Mouse (Mus musculus) limb, embryonic 10.5 days (tissue): ENCODE data around the gene Tbx20. TPM values are rescaled to one million over a fixed set of nuclear protein-coding genes. Genes with fewer than 3 reads are reported as not detected.

Experiments used
- DNase-seq: peaks from one replicate; pipeline ENCODE4 v3.0.0-alpha.2; 2017; ENCODE audit warnings: low spot score
- H3K27ac ChIP-seq: fragments of 300-500 bp; sonication (generic); 2 replicates; pipeline ENCODE4 v1.5.1; 2016; ENCODE audit warnings: mild to moderate bottlenecking
- H3K27me3 ChIP-seq: fragments of 300-500 bp; sonication (generic); 2 replicates; pipeline ENCODE4 v1.6.1; 2016; ENCODE audit warnings: low read depth, mild to moderate bottlenecking; ENCODE audit not compliant: poor library complexity, severe bottlenecking
- H3K36me3 ChIP-seq: fragments of 300-500 bp; sonication (generic); 2 replicates; pipeline ENCODE4 v1.6.1; 2016; ENCODE audit warnings: mild to moderate bottlenecking, moderate library complexity
- H3K4me1 ChIP-seq: fragments of 300-500 bp; sonication (generic); 2 replicates; pipeline ENCODE4 v1.6.1; 2016
- H3K4me3 ChIP-seq: fragments of 300-500 bp; sonication (generic); 2 replicates; pipeline ENCODE4 v1.5.1; 2016; ENCODE audit warnings: mild to moderate bottlenecking, moderate library complexity
- H3K9me3 ChIP-seq: fragments of 300-500 bp; sonication (generic); replicated peaks from 2 replicates; pipeline ENCODE4 v1.6.1; 2016; ENCODE audit warnings: mild to moderate bottlenecking
- WGBS: fragments of 180-500 bp; shearing (Covaris S2); methylation state at CpG from one replicate; pipeline ENCODE4 v1.1.7; 2016; 5-methylcytosine and 5-hydroxymethylcytosine counted together
- polyA plus RNA-seq: library from polyadenylated mRNA; unstranded; fragments of >200 nt; fragmentation: Nextera tagmentation; extraction: Ambion mirVana; gene quantifications from 2 replicates; pipeline ENCODE4 v1.2.1, GENCODE M21; 2016

Tbx20 gene
- polyA plus RNA-seq, 1 experiment from 2014 or later, result 0.24 TPM

GRCm38 (mm10) chr9:24776487-24776886 lies 2.4 kb upstream of the Tbx20 start:
- H3K4me1 ChIP-seq, result peaks cover 43% of the 10 kb centered on the region
- under 1% methylated on average over 9 of the region's 9 CpGs for WGBS
- DNase-seq, result peak; percentile 61
- no peak overlapping the region for H3K27ac ChIP-seq
- no peak overlapping the region for H3K4me3 ChIP-seq
- H3K36me3 ChIP-seq, result no peaks in the 10 kb centered on the region
- no peaks in the 10 kb centered on the region; the same call in 1 of the 2 replicates for H3K9me3 ChIP-seq
- H3K27me3 ChIP-seq, result peaks cover 100% of the 10 kb centered on the region

- H3K4me3 ChIP-seq, result no peak overlapping the region
- peaks cover 37% of the 10 kb centered on the region for H3K4me1 ChIP-seq
- H3K27me3 ChIP-seq, result peaks cover 100% of the 10 kb centered on the region
- DNase-seq, result no peak
- H3K36me3 ChIP-seq, result no peaks in the 10 kb centered on the region
- no peaks in the 10 kb centered on the region for H3K9me3 ChIP-seq
- no peak overlapping the region for H3K27ac ChIP-seq
- 10% methylated on average over 1 of the region's 1 CpGs for WGBS
Measured at GRCm38 (mm10) chr9:24775567-24775966, 1.5 kb upstream of the Tbx20 start.

GRCm38 (mm10) chr9:24775001-24775400 lies 898 bp upstream of the Tbx20 start:
- 1% methylated on average over 9 of the region's 9 CpGs for WGBS
- no peaks in the 10 kb centered on the region for H3K36me3 ChIP-seq
- H3K27me3 ChIP-seq, result peaks cover 100% of the 10 kb centered on the region
- DNase-seq, result no peak
- H3K9me3 ChIP-seq, result no peaks in the 10 kb centered on the region
- H3K27ac ChIP-seq, result no peak overlapping the region
- no peak overlapping the region for H3K4me3 ChIP-seq
- H3K4me1 ChIP-seq, result peaks cover 39% of the 10 kb centered on the region

GRCm38 (mm10) chr9:24773669-24774068 lies 434 bp downstream of the Tbx20 start:
- peak; percentile 59 for DNase-seq
- WGBS, result 1% methylated on average over 19 of the region's 19 CpGs
- Histone ChIP-seq H3K27me3 (peaks cover 100% of the 10 kb centered on the region), H3K9me3 (no peaks in the 10 kb centered on the region), H3K4me1 (peaks cover 40% of the 10 kb centered on the region), H3K4me3 (peak overlapping the region; percentile 47), H3K27ac (no peak overlapping the region), H3K36me3 (no peaks in the 10 kb centered on the region)

GRCm38 (mm10) chr9:24773171-24773570 lies 932 bp downstream of the Tbx20 start:
- H3K27me3 ChIP-seq, result peaks cover 100% of the 10 kb centered on the region
- WGBS, result 2% methylated on average over 9 of the region's 9 CpGs
- H3K36me3 ChIP-seq, result no peaks in the 10 kb centered on the region
- peaks cover 40% of the 10 kb centered on the region for H3K4me1 ChIP-seq
- H3K4me3 ChIP-seq, result 0 out of 2 replicates have a peak overlapping the region, but pooled peaks have one; percentile 47
- H3K27ac ChIP-seq, result no peak overlapping the region
- no peak for DNase-seq
- H3K9me3 ChIP-seq, result no peaks in the 10 kb centered on the region

GRCm38 (mm10) chr9:24772431-24773120 lies 1.5 kb downstream of the Tbx20 start:
- Histone ChIP-seq H3K4me3 (no peak overlapping the region), H3K9me3 (no peaks in the 10 kb centered on the region), H3K36me3 (no peaks in the 10 kb centered on the region), H3K4me1 (peaks cover 35% of the 10 kb centered on the region), H3K27ac (no peak overlapping the region), H3K27me3 (peaks cover 100% of the 10 kb centered on the region)
- WGBS, result 7% methylated on average over 9 of the region's 9 CpGs
- DNase-seq, result no peak

- Histone ChIP-seq H3K27ac (no peak overlapping the region), H3K36me3 (no peaks in the 10 kb centered on the region), H3K9me3 (no peaks in the 10 kb centered on the region), H3K27me3 (peaks cover 100% of the 10 kb centered on the region), H3K4me3 (no peak overlapping the region), H3K4me1 (peaks cover 27% of the 10 kb centered on the region)
- DNase-seq, result no peak
- 23% methylated on average over 4 of the region's 4 CpGs for WGBS
Measured at GRCm38 (mm10) chr9:24771713-24772112, 2.4 kb downstream of the Tbx20 start.

GRCm38 (mm10) chr9:24770941-24771405 lies 3.1 kb downstream of the Tbx20 start:
- Histone ChIP-seq H3K27ac (no peak overlapping the region), H3K27me3 (peaks cover 100% of the 10 kb centered on the region), H3K36me3 (no peaks in the 10 kb centered on the region), H3K9me3 (no peaks in the 10 kb centered on the region), H3K4me3 (peak overlapping the region; percentile 36; the same call in 1 of the 2 replicates), H3K4me1 (peaks cover 22% of the 10 kb centered on the region)
- no peak for DNase-seq
- 3% methylated on average over 8 of the region's 8 CpGs for WGBS

- Histone ChIP-seq H3K27ac (no peak overlapping the region), H3K9me3 (no peaks in the 10 kb centered on the region), H3K4me1 (peaks cover 22% of the 10 kb centered on the region), H3K4me3 (peak overlapping the region; percentile 36), H3K36me3 (no peaks in the 10 kb centered on the region), H3K27me3 (peaks cover 98% of the 10 kb centered on the region)
- DNase-seq, result peak; percentile 59
- WGBS, result under 1% methylated on average over 41 of the region's 41 CpGs
Measured at GRCm38 (mm10) chr9:24770149-24770940, 3.8 kb downstream of the Tbx20 start.

- Histone ChIP-seq H3K27ac (no peak overlapping the region), H3K36me3 (no peaks in the 10 kb centered on the region), H3K4me3 (no peak overlapping the region), H3K9me3 (no peaks in the 10 kb centered on the region), H3K27me3 (peaks cover 96% of the 10 kb centered on the region), H3K4me1 (peaks cover 22% of the 10 kb centered on the region)
- DNase-seq, result no peak
- 6% methylated on average over 9 of the region's 9 CpGs for WGBS
Measured at GRCm38 (mm10) chr9:24769611-24770010, 4.5 kb downstream of the Tbx20 start.

GRCm38 (mm10) chr9:24767056-24767455 lies 7.0 kb downstream of the Tbx20 start:
- no peak overlapping the region for H3K4me3 ChIP-seq
- peaks cover 75% of the 10 kb centered on the region for H3K27me3 ChIP-seq
- H3K27ac ChIP-seq, result no peak overlapping the region
- H3K36me3 ChIP-seq, result no peaks in the 10 kb centered on the region
- peaks cover 9% of the 10 kb centered on the region for H3K4me1 ChIP-seq
- no peak for DNase-seq
- no peaks in the 10 kb centered on the region for H3K9me3 ChIP-seq
- 44% methylated on average over 3 of the region's 3 CpGs for WGBS

GRCm38 (mm10) chr9:24765572-24765971 lies 8.5 kb downstream of the Tbx20 start:
- peaks cover 61% of the 10 kb centered on the region for H3K27me3 ChIP-seq
- 60% methylated on average over 4 of the region's 4 CpGs for WGBS

GRCm38 (mm10) chr9:24760461-24760860 lies 13.6 kb downstream of the Tbx20 start:
- H3K27ac ChIP-seq, result no peak overlapping the region
- 38% methylated on average over 4 of the region's 4 CpGs for WGBS
- H3K27me3 ChIP-seq, result peaks cover 11% of the 10 kb centered on the region
- no peaks in the 10 kb centered on the region for H3K9me3 ChIP-seq
- H3K36me3 ChIP-seq, result no peaks in the 10 kb centered on the region
- H3K4me3 ChIP-seq, result no peak overlapping the region
- no peaks in the 10 kb centered on the region for H3K4me1 ChIP-seq
- DNase-seq, result peak; percentile 37

More at GRCm38 (mm10) chr9:24765572-24765971, 8.5 kb downstream of the Tbx20 start:
- no peaks in the 10 kb centered on the region for H3K36me3 ChIP-seq
- H3K4me3 ChIP-seq, result no peak overlapping the region
- H3K9me3 ChIP-seq, result no peaks in the 10 kb centered on the region
- DNase-seq, result no peak
- H3K4me1 ChIP-seq, result peaks cover 7% of the 10 kb centered on the region
- H3K27ac ChIP-seq, result no peak overlapping the region
